Mouse (Mus musculus) ovary, adult 18-20 months (tissue): Measurements from ENCODE around the gene Tuba3b.
A peak's percentile ranks its signal among the peaks of the same experiment; 100 is the strongest.

Source experiments
- DNase-seq: peaks from one replicate; pipeline ENCODE4 v3.0.0; 2022; ENCODE audit warnings: low spot score, mixed read lengths

Tuba3b gene

DNA sequence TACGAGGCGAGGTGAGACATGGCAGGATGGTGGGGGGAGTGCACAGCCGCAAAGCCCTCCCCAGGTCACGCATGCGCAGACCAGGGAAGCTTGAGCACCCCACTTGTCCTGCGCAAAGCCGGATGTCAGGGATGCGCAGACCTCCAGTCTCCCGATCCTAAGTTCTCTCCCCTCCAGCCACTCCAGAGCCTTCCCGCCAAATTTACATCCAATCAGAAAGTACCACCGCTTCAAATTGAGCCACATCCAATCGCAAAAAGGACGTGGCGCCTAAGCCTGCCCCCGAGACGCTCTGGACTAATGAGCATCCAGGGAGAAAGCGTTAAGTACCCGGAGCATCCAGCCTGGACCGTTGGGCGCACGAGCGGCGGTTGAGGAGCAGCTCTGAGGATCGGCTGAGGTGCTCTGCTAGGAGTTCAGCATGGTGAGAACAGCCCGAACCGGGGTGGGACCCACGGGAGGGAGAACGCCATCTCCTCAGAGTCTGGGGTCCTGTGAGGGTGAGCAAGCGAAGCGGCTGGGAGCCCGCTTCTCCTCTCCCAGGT is at the start of gene Tuba3b:
Tuba3b (plus strand) TSS at position 92 of the 545 bp plus-strand sequence.
- no peak for DNase-seq

DNA sequence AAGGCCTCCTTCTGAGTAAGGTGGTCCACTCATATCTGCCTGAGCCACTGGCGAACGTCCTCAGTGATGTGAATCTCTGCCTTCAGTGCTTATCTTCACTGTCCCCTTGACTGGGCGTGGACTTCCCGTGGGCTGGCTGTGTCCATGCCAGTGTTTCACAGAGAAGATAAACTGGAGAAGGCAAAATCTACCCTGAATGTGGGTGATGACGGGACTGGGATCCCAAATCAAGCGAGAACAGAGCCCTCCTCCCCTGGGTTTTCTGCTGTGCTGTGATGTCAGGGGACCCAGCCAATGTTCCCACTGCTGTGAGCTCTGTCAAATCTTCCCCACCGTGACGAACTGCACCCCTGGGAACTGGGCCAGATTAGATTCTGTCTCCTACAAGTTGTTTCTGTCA is 48.3 kb upstream of the Tuba3b start:
- DNase-seq, result no peak

DNA sequence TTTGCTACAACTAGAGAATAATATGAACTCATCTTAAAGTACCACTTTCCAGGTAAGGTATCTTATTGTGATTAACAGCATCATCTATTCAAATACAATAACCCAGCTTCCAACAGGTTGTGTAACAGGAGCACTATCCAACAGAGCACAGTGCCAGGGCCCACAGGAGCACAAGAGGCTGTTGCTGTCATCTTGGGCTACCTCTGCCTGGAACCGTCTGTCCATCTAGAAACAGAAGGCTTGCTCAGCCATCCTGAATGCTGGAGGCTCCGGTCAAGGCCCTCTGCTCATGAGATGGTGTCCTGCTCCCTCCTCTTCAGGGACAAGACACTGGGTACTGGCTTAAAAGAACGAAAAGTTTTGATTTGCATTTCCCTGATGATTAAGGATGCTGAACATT is 47.7 kb upstream of the Tuba3b start:
- DNase-seq, result no peak

DNA sequence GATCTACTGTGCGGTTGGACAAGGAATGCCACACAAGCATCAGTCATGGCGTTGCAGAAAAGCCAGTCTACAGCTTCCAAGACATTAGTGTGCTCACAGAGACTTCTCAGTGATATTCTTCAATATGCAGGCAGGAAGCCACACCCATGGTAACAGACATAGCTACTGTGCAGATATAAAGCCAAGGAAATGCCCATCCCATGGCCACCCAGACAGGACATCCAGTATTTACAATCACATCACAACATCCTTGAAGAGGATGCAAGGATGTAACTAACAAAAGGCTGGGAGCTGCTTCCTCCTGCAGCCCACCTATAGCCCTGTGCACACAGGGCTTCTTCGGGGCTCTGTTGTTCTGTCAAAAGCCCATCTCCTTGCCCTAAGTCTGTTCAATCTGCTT is 46.9 kb upstream of the Tuba3b start:
- DNase-seq, result no peak

DNA sequence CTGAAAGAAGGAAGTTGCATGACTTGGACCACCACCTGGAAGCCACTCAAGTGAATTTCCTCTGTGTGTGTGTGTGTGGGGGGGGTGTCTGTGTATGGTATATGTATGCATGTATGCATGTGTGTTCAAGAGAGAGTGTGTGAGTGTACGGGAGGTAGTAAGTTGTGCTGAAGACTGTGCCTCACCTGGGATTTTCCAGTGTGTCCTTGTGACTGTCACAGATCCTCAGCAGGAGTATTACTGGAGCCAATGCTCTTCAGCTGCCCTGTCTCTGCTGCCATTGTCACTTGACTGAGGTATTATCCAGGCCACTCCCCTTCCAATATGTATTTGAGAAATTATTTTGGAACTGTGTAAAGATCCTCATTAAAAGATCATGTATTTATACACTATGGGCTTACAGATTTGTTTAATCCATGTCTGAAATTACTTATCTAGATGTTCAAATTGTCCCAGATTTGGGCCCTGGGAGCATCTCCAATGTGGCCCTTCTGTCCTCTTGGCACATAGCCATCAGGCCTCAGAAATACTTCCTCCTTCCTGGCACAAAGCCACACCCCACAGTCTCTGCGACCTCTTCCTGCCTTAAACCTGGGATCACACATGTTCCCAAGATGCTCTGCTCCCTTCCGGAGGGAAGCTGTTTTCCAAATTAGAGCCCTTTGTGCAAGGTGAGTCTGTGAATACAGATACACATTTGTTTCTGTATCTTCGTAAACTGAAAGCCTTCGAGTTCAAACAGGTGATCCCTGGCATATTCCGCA is 42.1 kb upstream of the Tuba3b start:
- DNase-seq, result no peak

DNA sequence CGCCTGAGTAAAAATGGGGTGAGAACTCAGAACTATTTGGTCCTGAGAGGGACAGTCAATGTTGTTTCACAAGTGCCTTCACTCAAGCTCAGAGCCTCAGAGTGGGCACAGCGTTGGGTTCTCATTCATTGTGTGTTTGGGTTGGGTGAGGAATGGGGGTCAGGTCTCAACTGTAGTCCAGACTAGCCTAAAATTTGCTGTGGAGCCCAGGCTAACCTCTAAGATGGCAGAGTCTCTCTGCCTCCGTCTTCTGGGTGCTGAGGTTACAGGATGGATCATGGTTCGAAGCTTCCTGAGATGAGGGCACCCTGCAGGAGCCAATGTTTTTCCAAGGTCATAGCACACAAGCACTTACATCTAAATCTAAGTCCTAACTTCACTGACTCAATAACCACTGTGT is 38.8 kb upstream of the Tuba3b start:
- no peak for DNase-seq

DNA sequence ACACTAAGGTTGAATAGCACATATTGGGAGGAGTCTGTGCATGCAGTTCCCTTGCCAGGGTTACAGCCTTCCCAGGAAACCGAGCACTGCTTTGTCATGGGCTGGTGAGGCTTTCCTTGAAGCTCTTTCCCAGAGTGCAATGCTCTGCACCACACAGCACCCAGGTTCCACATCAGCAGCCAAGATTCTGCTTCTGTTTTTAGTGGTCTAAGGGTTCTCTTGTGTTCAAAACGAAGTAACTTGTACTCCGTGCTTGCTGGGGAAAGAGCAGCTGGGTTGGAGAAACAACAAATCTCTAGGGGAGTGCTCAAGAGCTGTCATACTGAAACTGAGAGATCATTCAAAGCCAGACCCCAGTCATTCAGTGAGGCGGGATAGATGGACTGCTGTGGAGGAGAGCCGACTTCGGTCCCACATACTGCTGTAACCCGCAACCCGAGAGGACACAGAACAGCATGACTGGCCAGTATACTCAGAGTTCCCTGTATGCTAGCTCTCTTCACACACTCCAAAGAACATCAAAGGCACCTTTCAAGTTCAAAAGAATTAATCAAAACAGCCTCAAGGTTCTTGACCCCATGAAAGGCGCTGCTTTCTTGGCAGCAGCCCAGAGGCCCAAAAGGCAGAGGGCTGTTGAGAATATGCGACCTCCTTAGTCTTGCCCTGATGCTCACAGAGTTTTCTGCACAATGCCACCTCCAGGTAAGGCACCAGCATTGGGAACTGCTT is 36.9 kb upstream of the Tuba3b start:
- DNase-seq, result no peak

DNA sequence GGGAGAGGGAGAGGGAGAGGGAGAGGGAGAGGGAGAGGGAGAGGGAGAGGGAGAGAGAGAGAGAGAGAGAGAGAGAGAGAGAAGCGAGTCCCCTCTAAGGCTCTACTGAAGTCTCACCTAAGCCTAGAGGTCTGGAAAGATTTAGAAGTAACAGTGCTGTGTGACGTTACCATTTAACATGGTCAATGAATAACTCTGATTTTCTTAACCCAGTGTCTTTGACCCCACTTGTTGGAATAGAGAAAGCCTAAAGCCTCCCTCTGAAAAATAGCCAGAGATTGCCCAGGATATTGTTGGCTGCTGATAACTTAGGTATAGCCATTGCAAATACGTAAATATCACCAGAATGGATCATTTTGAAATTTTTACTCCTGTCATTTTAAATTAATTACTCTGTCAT is 35.8 kb upstream of the Tuba3b start:
- no peak for DNase-seq

DNA sequence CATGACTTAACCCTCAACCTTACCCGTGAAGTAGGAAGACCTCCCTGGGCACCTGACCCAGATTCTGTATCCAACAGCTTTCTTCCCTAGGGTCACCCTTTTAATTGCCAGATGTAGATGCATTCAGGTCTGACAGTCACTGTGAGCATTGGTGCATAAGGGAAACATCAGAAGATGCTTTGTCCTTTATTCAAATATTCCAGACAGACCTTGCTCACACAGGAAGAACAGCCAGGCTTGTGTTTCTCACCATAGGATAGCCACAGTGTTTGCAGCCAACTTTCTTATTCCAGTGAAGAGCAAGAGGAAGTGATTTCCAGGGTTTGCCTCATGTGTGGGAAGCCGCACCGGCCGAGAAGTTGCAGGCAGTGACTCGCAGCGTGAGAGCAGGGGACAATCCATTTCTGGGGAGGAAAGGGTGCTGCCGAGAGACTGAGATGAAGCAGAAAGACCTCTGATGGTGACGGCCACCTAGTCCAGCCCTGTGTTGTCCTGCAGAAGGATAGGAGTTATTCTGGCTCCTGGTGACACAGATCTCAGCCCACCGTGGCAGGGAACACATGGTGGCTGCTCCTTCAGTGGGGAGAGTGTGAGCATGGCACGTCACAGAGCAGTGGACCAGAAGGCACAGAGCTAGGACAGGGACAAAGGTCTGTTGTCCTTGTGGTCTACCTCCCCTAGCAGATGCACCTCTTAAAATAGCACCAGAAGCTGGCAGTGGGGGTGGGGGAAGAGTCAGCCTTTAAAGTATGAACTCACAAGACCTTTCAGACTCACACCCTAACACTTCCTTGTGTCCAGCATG is 34.0 kb upstream of the Tuba3b start:
- DNase-seq, result no peak

DNA sequence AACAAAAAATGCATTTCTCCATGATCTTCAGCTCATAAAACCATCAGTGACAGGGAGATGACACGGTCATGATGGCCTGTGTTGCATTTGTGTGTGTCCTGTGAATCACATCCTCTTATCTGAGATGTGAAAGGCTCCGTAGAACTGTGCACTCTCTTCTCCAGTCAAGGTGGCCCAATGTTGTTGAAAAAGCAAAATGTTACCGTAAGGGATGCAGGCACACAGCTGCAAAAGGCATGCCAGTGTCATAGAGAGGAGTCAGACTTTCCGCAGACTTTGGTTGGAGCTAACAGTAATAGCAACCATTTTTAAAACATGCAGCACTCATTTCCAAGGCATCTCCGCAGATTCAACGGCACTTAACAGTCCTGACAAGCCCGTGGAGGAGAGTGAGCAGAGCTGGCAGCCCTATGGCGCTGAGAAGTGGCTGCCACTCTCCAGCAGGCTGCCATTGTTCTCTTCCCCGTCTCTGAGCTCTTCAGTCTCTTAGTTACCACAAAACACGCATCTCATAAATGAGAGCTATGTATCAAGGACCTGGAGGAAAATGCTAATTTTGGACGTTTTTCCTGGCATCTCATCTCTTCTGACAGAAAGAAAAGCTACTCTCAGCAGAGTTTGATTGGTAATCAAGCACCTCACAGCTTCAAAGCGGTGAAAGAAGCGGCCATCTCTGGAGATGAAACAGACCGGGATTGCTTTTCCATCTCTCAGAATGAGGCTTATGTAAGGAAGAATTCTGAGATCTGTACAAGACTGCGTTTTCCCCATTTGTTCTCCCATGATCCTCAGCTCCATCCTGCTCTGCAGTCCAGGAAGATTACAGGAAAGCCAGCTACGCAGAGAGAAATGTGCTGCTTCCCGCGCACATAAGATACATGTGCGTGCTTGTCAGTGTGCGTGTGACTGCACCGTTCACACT is 30.2 kb upstream of the Tuba3b start:
- no peak for DNase-seq

DNA sequence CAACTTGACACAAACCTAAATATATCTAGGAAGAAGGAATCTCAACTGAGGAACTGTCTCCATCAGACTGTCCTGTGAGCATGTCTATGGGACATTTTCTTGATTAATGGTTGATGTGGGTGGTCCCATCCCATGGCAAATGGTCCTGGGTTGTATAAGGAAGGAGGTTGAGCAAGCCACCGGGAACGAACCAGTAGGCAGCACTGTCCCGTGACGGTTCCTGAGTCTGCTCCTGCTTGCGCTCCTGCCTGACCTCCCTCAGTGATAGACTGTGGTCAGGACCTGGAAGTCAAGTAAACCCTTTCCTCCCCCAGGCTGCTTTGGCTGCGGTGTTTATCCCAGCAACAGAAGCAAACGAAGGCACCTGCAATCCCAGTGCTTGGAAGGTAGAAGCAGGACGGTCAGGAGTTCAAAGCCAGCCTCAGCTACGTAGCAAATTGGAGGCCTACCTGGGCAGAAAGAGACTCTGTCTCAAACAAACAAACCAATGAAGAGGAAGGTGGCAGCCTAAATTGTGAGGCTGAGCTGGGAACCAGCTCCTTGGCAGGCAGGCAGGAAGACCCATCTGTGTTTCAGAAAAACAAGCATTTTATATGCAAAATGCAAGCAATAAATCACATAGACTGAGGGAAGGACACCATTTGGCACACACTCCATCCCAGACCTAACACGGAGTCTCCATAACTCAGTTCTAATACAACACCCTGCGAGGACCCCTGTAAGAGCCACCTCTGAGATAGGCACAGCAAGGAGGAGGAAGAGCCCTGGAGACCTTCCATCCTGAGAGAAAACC is 24.9 kb upstream of the Tuba3b start:
- no peak for DNase-seq

DNA sequence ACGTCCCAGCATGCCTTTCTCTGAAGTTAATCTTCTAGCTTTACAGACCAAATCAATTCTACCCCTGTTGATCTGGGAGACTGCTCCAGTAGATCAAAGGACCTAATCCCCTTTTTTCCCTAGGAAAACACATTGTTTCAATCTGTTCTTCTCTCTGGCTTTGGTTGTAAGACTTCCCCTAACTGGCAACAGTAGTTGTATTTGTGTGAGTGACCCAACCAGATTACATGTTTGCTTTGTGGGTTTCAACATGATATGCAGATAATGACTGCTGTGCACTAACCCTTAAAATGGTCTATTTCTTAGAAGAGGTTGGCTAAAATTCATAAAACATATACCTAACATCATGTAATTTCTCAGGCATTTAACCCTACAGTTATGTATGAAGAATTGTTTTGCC is 24.0 kb upstream of the Tuba3b start:
- DNase-seq, result no peak

DNA sequence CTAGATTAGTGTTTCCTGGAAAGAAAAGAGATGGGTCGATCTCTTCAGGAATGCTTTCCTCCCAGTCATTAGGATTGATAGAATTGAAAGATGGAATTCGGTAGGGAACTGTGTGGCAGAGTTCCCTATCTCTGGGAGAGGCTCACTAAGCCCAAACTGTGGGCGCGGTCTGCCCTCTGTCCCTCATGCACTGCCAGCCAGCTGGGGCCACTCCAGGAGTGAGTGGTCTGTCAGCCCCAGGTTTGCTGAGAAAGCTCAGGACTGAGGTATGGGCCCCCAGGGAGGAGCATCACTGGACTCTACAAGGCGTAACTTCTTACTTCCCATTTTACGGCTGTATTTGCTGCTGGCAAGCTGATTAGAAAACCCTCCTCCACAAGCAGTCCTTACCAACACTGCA is 23.5 kb upstream of the Tuba3b start:
- no peak for DNase-seq

DNA sequence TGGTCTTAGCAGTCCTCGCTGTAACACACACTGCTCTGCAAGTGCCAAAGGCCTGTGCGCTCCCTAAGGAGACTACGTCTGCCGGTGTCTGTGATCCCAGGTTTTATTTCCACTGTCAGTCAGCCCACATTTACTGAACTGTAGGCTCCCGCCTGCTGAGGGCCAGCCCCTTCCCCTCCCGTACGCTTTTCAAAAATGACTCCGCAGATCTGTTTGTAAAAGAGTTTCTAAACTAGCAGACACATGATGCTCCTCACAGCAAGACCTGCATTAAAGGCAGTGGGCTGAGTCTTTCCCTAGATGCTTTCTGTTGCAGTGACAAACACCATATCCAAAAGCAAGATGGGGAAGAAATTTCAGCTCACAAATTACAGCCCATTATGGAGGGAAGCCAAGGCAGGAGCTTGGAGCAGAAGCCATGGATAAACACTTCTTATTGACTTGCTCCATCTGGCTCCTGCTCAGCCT is 23.0 kb upstream of the Tuba3b start:
- DNase-seq, result no peak

DNA sequence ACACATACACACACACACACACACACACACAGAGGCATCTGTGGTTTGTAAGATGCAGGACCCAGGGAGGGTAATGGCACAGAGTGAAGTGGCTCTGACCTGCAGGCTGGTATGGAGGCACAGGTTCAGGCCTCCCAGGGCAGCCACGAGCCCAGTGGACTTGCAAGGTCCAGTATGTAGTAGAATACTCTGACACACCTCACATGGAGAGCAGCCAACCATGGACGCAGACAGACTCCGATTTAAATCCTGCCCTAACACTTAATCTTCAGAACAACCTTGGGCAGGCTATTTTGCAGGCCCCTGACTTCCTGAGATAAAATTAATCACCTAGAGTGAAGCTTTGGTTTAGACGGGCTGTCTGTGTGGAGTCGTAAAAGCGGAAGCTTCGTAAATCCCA is 21.6 kb upstream of the Tuba3b start:
- DNase-seq, result no peak

DNA sequence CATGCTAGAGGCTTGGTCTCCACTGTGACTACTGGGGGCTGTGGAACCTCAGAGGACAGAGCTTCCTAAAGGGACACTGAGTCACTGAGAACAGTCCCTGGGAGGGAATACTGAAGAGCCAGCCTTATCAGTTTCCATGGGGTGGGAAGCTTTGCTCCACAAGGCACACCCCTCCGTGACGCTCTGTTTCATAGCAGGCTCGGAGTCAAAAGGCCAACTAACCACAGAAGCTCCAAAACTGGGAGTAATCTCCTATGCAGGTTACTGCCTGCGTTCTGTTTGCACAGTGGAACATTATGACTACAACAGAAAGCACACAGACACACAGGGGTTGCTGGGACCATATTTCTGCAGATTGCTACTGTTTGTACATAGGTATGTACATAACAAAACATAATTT is 19.7 kb upstream of the Tuba3b start:
- DNase-seq, result no peak

DNA sequence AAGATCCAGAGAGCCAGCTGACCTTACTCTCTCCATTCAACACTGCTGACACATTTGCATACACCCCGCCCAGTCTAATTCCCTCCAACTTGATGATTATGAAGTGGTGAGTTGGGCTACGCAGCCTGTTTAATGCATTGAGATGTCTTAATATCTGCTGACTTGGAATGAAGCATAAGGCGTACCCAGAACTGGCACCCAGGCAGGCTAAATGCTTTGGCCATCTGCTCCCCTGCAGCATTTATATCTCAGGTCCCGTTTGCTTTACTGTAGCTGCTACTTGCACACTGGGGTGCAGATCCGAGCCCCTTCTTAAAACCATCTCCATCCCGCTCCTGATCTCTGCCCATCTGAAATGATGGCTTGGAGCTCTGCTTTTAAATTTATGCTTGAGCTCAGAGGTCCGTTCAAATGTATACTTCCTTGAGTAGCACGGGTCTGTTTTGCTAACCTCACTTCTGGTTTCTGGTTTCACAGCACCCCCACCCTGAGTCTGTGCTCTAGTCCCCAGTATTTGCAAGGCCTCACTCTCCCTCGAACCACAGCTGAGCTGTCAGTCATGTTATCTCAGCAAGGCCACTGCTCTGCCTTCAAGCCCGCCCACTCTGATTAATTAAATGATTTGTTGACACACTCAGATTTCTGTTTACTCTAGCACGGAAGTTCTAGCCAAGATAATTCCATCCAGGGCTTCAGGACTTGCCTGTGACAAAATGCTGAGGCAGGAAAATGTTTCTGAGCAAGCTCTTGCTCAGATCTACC is 16.6 kb upstream of the Tuba3b start:
- DNase-seq, result peak; percentile 17

DNA sequence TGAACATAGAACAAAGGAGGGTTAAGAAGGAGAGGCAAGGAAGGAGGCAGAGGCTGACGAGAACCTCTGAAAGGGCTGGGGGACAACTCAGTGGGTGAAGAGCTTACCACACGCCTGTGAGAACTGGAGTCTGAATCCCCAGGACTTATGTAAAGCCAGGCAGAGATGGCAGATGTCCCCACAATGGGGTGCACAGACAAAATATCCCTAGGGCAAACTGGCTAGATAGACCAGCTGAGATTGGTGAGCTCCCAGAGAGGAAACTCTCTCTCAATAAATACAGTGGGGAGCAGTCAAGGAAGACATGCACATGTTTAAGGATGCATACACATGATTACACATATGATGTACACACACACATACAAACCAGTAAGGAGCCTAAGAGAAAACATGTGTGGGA is 11.4 kb upstream of the Tuba3b start:
- no peak for DNase-seq

DNA sequence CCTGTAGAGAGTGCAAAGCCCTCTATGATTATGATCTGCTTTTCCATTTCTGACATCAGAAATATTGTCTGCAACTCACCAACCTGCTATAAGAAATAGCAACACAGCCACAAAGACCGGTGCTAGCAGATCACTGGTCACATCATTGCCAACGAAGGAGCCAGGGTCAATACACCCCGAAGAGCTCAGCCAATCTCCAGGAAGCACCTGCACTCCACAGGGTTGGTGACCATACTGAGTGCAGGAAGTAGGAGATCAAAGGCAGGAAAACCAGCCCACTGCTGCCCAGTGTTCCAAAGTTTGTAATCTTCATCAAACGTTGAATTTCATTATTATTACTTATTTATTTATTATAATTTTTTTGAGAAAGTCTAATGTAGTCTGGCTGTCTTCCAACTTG is 10.9 kb upstream of the Tuba3b start:
- no peak for DNase-seq

DNA sequence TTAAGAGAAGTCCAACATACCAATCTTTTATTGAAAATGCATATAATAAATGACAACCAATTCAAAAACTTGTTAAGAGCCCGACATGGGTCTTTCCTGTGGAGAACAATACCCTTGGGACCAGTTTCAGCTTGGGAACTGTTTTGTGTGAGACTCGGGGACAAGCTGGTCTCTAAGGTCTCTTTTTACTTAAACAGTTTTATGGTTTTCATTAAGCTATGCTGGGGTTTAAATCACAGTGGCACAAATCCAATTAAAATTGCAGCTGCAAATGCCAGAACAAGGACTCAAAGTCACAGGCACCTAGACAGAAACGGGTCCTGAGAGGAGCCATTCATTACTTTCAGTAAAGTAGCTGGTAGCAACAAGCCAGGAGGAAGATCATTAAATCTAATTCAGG is 10.4 kb upstream of the Tuba3b start:
- no peak for DNase-seq
